ENCODE assay signal across 10 mouse cellular contexts in genomic region chr16:91538051-91538450, GRCm38 (mm10). TPM values are rescaled to one million over a fixed set of nuclear protein-coding genes. Genes with fewer than 3 reads are reported as not detected.
A peak's percentile ranks its signal among the peaks of the same experiment; 100 is the strongest.
DNase-seq lines count a peak whose midpoint lies in the region; ATAC-seq and TF ChIP-seq lines count a peak whose summit lies in the region.
"Had no signal": no experiment of that assay in that cellular context is flagged by ENCODE, and none has a peak within 500 bp of the region (broad histone marks: within the 10 kb centered on the region; RNA-seq: fewer than 3 reads in every experiment).

No protein-coding gene starts in this region.

- peaks cover 49% of the 10 kb centered on the region for H3K4me1 ChIP-seq in heart, embryonic 15.5 days (replicated peaks)
- peaks cover 61% of the 10 kb centered on the region for H3K4me1 ChIP-seq in thymus, adult 2 months (replicated peaks; ENCODE audit: control insufficient read depth, insufficient read depth, low read length)
- H3K4me1 ChIP-seq in limb, embryonic 15.5 days: peaks cover 14% of the 10 kb centered on the region
- peaks cover 5% of the 10 kb centered on the region for H3K4me1 ChIP-seq in intestine, embryonic 16.5 days (ENCODE audit: control insufficient read depth, insufficient read depth, low read length)

- H3K27me3 ChIP-seq in heart, embryonic 15.5 days: no peaks in the 10 kb centered on the region
- no peaks in the 10 kb centered on the region for H3K27me3 ChIP-seq in thymus, adult 2 months (ENCODE audit: control insufficient read depth, insufficient read depth, low read length)
- H3K27me3 ChIP-seq in limb, embryonic 15.5 days: 0 out of 2 replicates have a peak, but pooled peaks cover 3% of the 10 kb centered on the region
- no peaks in the 10 kb centered on the region; the same call in 1 of the 2 replicates for H3K27me3 ChIP-seq in intestine, embryonic 16.5 days (replicated peaks; ENCODE audit: control insufficient read depth, insufficient read depth, low read length)
- H3K27me3 ChIP-seq: hindbrain, embryonic 15.5 days had no signal

- TF ChIP-seq POLR2A in thymus, adult 2 months (IDR thresholded peaks at IDR 0.05; ENCODE audit: control insufficient read depth, extremely low read depth, insufficient read depth, low read length, poor library complexity): no peak

- TF ChIP-seq CTCF in thymus, adult 2 months (IDR thresholded peaks at IDR 0.05; ENCODE audit: borderline replicate concordance, control insufficient read depth, extremely low read depth, insufficient read depth, low read length, poor library complexity): no peak

- H3K4me2 ChIP-seq in heart, embryonic 15.5 days: no peak overlapping the region
- H3K4me2 ChIP-seq in limb, embryonic 15.5 days: no peak overlapping the region
- no peak overlapping the region for H3K4me2 ChIP-seq in intestine, embryonic 16.5 days (ENCODE audit: low read depth, low read length)
- H3K4me2 ChIP-seq: hindbrain, embryonic 15.5 days had no signal

- 29% methylated on average over 6 of the region's 6 CpGs for WGBS in heart, embryonic 15.5 days
- 18% methylated on average over 6 of the region's 6 CpGs for WGBS in thymus, adult 2 months
- WGBS in limb, embryonic 15.5 days: 69% methylated on average over 6 of the region's 6 CpGs
- whole genome bisulfite sequencing in intestine, embryonic 16.5 days: 66% methylated on average over 6 of the region's 6 CpGs

- no peak overlapping the region for H3K9ac ChIP-seq in heart, embryonic 15.5 days
- no peak overlapping the region for H3K9ac ChIP-seq in limb, embryonic 15.5 days
- no peak overlapping the region for H3K9ac ChIP-seq in intestine, embryonic 16.5 days (ENCODE audit: low read depth, low read length)
- H3K9ac ChIP-seq: hindbrain, embryonic 15.5 days had no signal

- DNase-seq in heart, postnatal 10 days: no peak
- no peak for DNase-seq in thymus, adult 2 months
- DNase-seq in thymus, postnatal 14 days: no peak
- no peak for DNase-seq in right cerebral cortex, postnatal 4 days
- no peak for DNase-seq in urinary bladder, adult 18-20 months (ENCODE audit: low spot score in 2 of 2)
- DNase-seq: cerebellum, adult 8-10 months had no signal

- intact Hi-C loops in heart, postnatal 10 days (cut with DNase I): no loop called here

- no peak for ATAC-seq in heart, embryonic 15.5 days (replicated peaks; ENCODE audit: insufficient number of reproducible peaks, insufficient read depth, low FRiP score, low read depth)
- ATAC-seq in limb, embryonic 15.5 days (ENCODE audit: insufficient number of reproducible peaks, low FRiP score, low TSS enrichment, low read depth): no peak
- ATAC-seq in intestine, embryonic 16.5 days: no peak

- no peak overlapping the region for H3K4me3 ChIP-seq in heart, embryonic 15.5 days
- H3K4me3 ChIP-seq in thymus, adult 2 months (ENCODE audit: control insufficient read depth, insufficient read depth, low read length): no peak overlapping the region
- no peak overlapping the region for H3K4me3 ChIP-seq in limb, embryonic 15.5 days
- H3K4me3 ChIP-seq in intestine, embryonic 16.5 days (ENCODE audit: low read length): no peak overlapping the region
- H3K4me3 ChIP-seq: hindbrain, embryonic 15.5 days had no signal

- no peaks in the 10 kb centered on the region for H3K36me3 ChIP-seq in heart, embryonic 15.5 days
- H3K36me3 ChIP-seq in thymus, adult 2 months (ENCODE audit: control insufficient read depth, insufficient read depth, low read length): no peaks in the 10 kb centered on the region
- no peaks in the 10 kb centered on the region for H3K36me3 ChIP-seq in limb, embryonic 15.5 days
- no peaks in the 10 kb centered on the region for H3K36me3 ChIP-seq in intestine, embryonic 16.5 days (ENCODE audit: control insufficient read depth, insufficient read depth, low read length)
- H3K36me3 ChIP-seq: hindbrain, embryonic 15.5 days had no signal

- H3K9me3 ChIP-seq in heart, embryonic 15.5 days (replicated peaks): no peaks in the 10 kb centered on the region
- H3K9me3 ChIP-seq in limb, embryonic 15.5 days: no peaks in the 10 kb centered on the region
- no peaks in the 10 kb centered on the region for H3K9me3 ChIP-seq in intestine, embryonic 16.5 days (ENCODE audit: control insufficient read depth, low read length)
- H3K9me3 ChIP-seq: hindbrain, embryonic 15.5 days had no signal

- peak overlapping the region; percentile 77 for H3K27ac ChIP-seq in heart, embryonic 15.5 days
- H3K27ac ChIP-seq in thymus, adult 2 months (ENCODE audit: control insufficient read depth, insufficient read depth, low read length): peak overlapping the region; percentile 87
- peak overlapping the region; percentile 33; the same call in 1 of the 2 replicates for H3K27ac ChIP-seq in limb, embryonic 15.5 days
- no peak overlapping the region for H3K27ac ChIP-seq in intestine, embryonic 16.5 days (ENCODE audit: low read length)
- H3K27ac ChIP-seq: hindbrain, embryonic 15.5 days had no signal

RNA-seq across cellular contexts. Expression of gene Ifngr2, which starts 8.8 kb away (rescaled TPM):
- 114 and 129 TPM in 2 replicates for polyA plus RNA-seq in heart, embryonic 15.5 days (2015; fragmentation: Nextera tagmentation; extraction: Ambion mirVana)
- total RNA-seq in heart, postnatal 10 days (2021): 100 to 1,000 TPM; 116 to 132 TPM
- 33.4 and 34.4 TPM in 2 replicates for polyA plus RNA-seq in thymus, adult 2 months (2012; rRNA removed)
- polyA plus RNA-seq in limb, embryonic 15.5 days (2015; fragmentation: Nextera tagmentation; extraction: Ambion mirVana): 56.6 and 67.3 TPM in 2 replicates
- 116 and 117 TPM in 2 replicates for polyA plus RNA-seq in intestine, embryonic 16.5 days (2015; fragmentation: Nextera tagmentation; extraction: Ambion mirVana)

RNA-seq across cellular contexts. Expression of gene Ifnar1, which starts 53.0 kb away (rescaled TPM):
- polyA plus RNA-seq in heart, embryonic 15.5 days (2015; fragmentation: Nextera tagmentation; extraction: Ambion mirVana): 32.7 and 43.0 TPM in 2 replicates
- 10 to 100 TPM; 46.6 to 58.9 TPM for total RNA-seq in heart, postnatal 10 days (2021)
- 47.0 and 49.1 TPM in 2 replicates for polyA plus RNA-seq in thymus, adult 2 months (2012; rRNA removed)
- polyA plus RNA-seq in limb, embryonic 15.5 days (2015; fragmentation: Nextera tagmentation; extraction: Ambion mirVana): 54.2 and 55.0 TPM in 2 replicates
- 39.4 and 39.5 TPM in 2 replicates for polyA plus RNA-seq in intestine, embryonic 16.5 days (2015; fragmentation: Nextera tagmentation; extraction: Ambion mirVana)

RNA-seq across cellular contexts. Expression of gene Tmem50b, which starts 59.5 kb away (rescaled TPM):
- polyA plus RNA-seq in heart, embryonic 15.5 days (2015; fragmentation: Nextera tagmentation; extraction: Ambion mirVana): 55.7 and 59.1 TPM in 2 replicates
- 10 to 100 TPM; 46.9 to 55.3 TPM for total RNA-seq in heart, postnatal 10 days (2021)
- 34.8 and 37.8 TPM in 2 replicates for polyA plus RNA-seq in thymus, adult 2 months (2012; rRNA removed)
- polyA plus RNA-seq in limb, embryonic 15.5 days (2015; fragmentation: Nextera tagmentation; extraction: Ambion mirVana): 53.6 and 54.3 TPM in 2 replicates
- polyA plus RNA-seq in intestine, embryonic 16.5 days (2015; fragmentation: Nextera tagmentation; extraction: Ambion mirVana): 33.8 and 34.3 TPM in 2 replicates
